Mouse (Mus musculus) lung, postnatal 0 days (tissue): ENCODE data around the gene Mctp2.

ENCODE experiments used
- CTCF ChIP-seq: IDR thresholded peaks from 2 replicates; pipeline ENCODE4 v1.5.1; 2016; ENCODE audit warnings: antibody characterized with exemption, mild to moderate bottlenecking
- EP300 ChIP-seq: IDR thresholded peaks from 2 replicates; pipeline ENCODE4 v1.6.1; 2016; ENCODE audit warnings: antibody characterized with exemption, mild to moderate bottlenecking, control low read depth

DNA sequence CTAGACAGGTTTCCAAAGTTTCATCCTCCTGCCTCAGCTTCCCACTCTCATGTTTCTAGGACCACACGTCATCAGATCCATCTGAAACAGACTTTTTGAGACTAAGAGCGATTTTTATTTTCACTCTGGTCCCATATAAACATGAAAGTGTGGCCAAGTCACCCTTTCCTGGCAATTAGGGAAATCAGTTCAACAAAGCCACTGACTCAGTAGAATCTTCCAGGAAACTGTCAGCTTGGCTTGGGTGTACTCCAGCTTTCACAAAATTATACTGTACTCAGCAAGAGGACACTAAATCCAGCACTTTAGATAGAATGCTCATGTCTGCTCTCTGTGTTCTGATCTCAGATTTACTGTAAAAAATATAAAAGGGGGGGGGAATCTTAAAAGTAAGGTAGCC lies 11.5 kb downstream of the Mctp2 start:
- no peak for TF ChIP-seq CTCF
- TF ChIP-seq EP300: no peak
